Mouse (Mus musculus) liver, postnatal 0 days (tissue): ENCODE results near the gene Gm10272. TPM values are rescaled to one million over a fixed set of nuclear protein-coding genes. Genes with fewer than 3 reads are reported as not detected.

Source experiments
- ATAC-seq: fragments of 200-750 bp; cut with Nextera tagmentation; 2 replicates; pipeline ENCODE4 v1.8.0; 2017; ENCODE audit warnings: mild to moderate bottlenecking, moderate library complexity
- DNase-seq: peaks from one replicate; pipeline ENCODE4 v3.0.0-alpha.2; 2016
- H3K27ac ChIP-seq: fragments of 300-500 bp; sonication (generic); 2 replicates; pipeline ENCODE4 v1.5.1; 2014; ENCODE audit warnings: antibody characterized with exemption, moderate library complexity, mild to moderate bottlenecking, low read depth
- H3K27me3 ChIP-seq: fragments of 300-500 bp; sonication (generic); 2 replicates; pipeline ENCODE4 v1.6.1; 2014; ENCODE audit warnings: low read length, control low read depth, mixed read lengths; ENCODE audit not compliant: insufficient read depth
- H3K36me3 ChIP-seq: fragments of 300-500 bp; sonication (generic); replicated peaks from 2 replicates; pipeline ENCODE4 v1.6.1; 2014; ENCODE audit warnings: mild to moderate bottlenecking, control low read depth, low read length, moderate library complexity, mixed read lengths; ENCODE audit not compliant: insufficient read depth
- H3K4me1 ChIP-seq: fragments of 300-500 bp; sonication (generic); 2 replicates; pipeline ENCODE4 v1.6.1; 2014; ENCODE audit warnings: antibody characterized with exemption, mild to moderate bottlenecking, control low read depth; ENCODE audit not compliant: insufficient read depth
- H3K4me2 ChIP-seq: fragments of 300-500 bp; sonication (generic); 2 replicates; pipeline ENCODE4 v1.6.1; 2014; ENCODE audit warnings: low read depth, mild to moderate bottlenecking, low read length, moderate library complexity, mixed read lengths
- H3K4me3 ChIP-seq: fragments of 300-500 bp; sonication (generic); 2 replicates; pipeline ENCODE4 v1.5.1; 2014; ENCODE audit warnings: low read depth, low read length
- H3K9ac ChIP-seq: fragments of 300-500 bp; sonication (generic); replicated peaks from 2 replicates; pipeline ENCODE4 v1.6.1; 2014; ENCODE audit warnings: mild to moderate bottlenecking, moderate library complexity
- H3K9me3 ChIP-seq: fragments of 300-500 bp; sonication (generic); 2 replicates; pipeline ENCODE4 v1.6.1; 2016; ENCODE audit warnings: mild to moderate bottlenecking, control low read depth, low read length, mixed read lengths
- CTCF ChIP-seq: sonication (generic); IDR thresholded peaks from 2 replicates; pipeline ENCODE4 v1.5.1; 2016; ENCODE audit warnings: antibody characterized with exemption, low read depth
- EP300 ChIP-seq: IDR thresholded peaks from 2 replicates; pipeline ENCODE4 v1.6.1; 2016; ENCODE audit warnings: antibody characterized with exemption, low read depth, mild to moderate bottlenecking
- WGBS: fragments of 180-500 bp; shearing (Covaris S2); extraction: QIAGEN DNeasy Blood & Tissue Kit; methylation state at CpG from one replicate; pipeline ENCODE4 v1.1.7; 2014; ENCODE audit not compliant: insufficient replicate concordance; 5-methylcytosine and 5-hydroxymethylcytosine counted together
- polyA plus RNA-seq: library from polyadenylated mRNA; unstranded; fragments of >200 nt; fragmentation: Nextera tagmentation; extraction: Ambion mirVana; gene quantifications from 2 replicates; pipeline ENCODE4 v1.2.1, GENCODE M21; 2015

Gene Gm10272
- polyA plus RNA-seq, 1 experiment from 2014 or later: not detected

DNA sequence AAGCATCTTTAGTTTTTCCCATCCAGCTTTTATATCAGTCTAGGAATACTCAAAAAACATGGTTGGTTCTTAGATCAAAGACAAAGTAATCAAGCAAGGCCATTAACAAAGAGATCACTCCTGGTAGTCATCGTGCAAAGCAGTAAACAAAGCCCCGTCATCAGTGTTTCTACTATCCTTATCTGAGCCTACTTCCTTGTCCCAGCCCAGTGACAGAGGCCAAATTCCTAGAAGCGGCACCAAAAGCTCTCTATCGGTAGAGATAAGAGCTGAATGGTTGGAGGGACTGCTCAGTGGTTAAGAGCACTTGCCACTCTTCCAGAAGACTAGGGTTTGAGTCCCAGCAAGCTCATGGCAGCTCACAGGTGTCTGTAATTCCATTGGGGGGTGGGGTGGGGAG is 34.9 kb upstream of the Gm10272 start:
- peak; percentile 77 for ATAC-seq

DNA sequence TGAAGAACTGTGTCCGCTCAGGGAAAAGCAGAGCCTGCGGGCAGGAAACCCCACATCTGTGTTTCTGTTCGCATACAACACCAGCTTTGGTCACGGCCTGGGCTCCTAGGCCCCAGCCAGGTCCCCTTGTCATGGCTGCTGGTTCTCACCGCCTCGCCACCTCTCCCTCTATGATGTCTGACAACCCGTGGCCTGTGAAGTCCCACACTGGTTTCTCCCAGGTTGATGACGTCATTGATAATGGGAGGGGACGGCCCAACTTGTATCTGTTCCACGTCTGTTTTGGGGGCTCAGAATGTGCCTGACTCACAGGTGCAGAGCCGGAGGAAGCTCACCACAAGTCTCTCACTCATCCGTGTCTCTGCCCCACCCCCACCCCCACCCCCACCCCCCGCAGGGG is 32.7 kb upstream of the Gm10272 start:
- Histone ChIP-seq H3K9me3 (no peaks in the 10 kb centered on the region), H3K27me3 (peaks cover 24% of the 10 kb centered on the region), H3K4me2 (no peak overlapping the region), H3K4me3 (no peak overlapping the region), H3K4me1 (no peaks in the 10 kb centered on the region; the same call in 1 of the 2 replicates), H3K9ac (no peak overlapping the region), H3K27ac (no peak overlapping the region), H3K36me3 (no peaks in the 10 kb centered on the region)
- 53% methylated on average over 13 of the region's 13 CpGs for WGBS
- DNase-seq: no peak
- peak; percentile 29 for ATAC-seq
- TF ChIP-seq CTCF (no peak), EP300 (no peak)

More for the DNA sequence above, 34.9 kb upstream of the Gm10272 start:
- no peak overlapping the region for H3K9ac ChIP-seq
- WGBS: 21% methylated on average over 4 of the region's 4 CpGs
- no peaks in the 10 kb centered on the region for H3K4me1 ChIP-seq
- no peaks in the 10 kb centered on the region for H3K36me3 ChIP-seq
- peaks cover 4% of the 10 kb centered on the region; the same call in 1 of the 2 replicates for H3K27me3 ChIP-seq
- TF ChIP-seq EP300 (peak; percentile 61), CTCF (no peak)
- H3K4me2 ChIP-seq: no peak overlapping the region
- H3K9me3 ChIP-seq: no peaks in the 10 kb centered on the region
- H3K4me3 ChIP-seq: no peak overlapping the region
- DNase-seq: no peak
- no peak overlapping the region for H3K27ac ChIP-seq

DNA sequence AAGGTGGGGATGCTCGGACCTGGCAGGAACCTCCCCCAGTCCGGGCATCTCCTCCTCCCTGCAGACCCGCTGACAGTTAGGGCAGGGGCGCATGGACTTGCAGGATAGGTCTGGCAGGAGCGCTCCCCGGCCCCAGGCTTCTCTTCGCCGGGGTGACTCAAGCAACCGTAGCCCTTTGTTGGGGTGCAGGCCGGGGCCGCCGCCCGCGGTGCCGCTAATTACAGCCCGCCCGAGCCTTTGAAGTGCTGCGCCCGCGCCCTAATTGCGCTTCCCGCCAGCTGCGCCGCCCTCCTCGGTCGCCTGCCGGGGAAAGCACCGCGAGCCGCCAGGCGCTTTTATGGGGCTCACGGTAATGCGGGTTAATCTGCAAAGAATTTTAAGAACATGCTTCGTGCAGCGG is 28.9 kb upstream of the Gm10272 start:
- WGBS: under 1% methylated on average over 35 of the region's 35 CpGs
- DNase-seq: no peak
- Histone ChIP-seq H3K4me2 (no peak overlapping the region), H3K36me3 (no peaks in the 10 kb centered on the region), H3K9me3 (no peaks in the 10 kb centered on the region), H3K27me3 (peaks cover 32% of the 10 kb centered on the region), H3K9ac (no peak overlapping the region), H3K4me3 (peak overlapping the region; percentile 9; the same call in 1 of the 2 replicates), H3K4me1 (no peaks in the 10 kb centered on the region; the same call in 1 of the 2 replicates), H3K27ac (no peak overlapping the region)
- TF ChIP-seq CTCF (no peak), EP300 (no peak)
- no peak for ATAC-seq

DNA sequence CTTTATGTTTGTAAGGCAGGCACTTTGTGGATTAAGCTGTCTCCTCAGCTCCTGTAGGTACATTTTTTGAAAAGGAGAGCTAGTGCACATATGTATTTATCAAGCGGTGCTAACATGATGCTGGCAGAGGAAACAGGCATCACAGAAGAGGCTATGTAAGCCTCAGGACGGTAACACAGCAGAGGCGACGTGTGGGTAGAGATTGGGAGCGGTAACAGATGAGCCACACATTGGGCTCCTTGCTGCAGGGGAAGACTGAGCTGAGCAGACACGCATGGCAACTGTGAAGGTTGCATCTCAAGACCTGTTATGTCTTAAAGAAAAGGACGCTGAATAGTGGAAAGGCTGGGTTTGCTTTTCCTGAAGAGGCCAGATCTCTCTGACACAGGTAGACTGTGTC is 23.4 kb upstream of the Gm10272 start:
- TF ChIP-seq EP300: no peak
- TF ChIP-seq CTCF: no peak
- H3K9ac ChIP-seq: no peak overlapping the region
- H3K4me1 ChIP-seq: no peaks in the 10 kb centered on the region
- ATAC-seq (no peak), DNase-seq (no peak)
- H3K27ac ChIP-seq: no peak overlapping the region
- H3K36me3 ChIP-seq: no peaks in the 10 kb centered on the region
- 67% methylated on average over 7 of the region's 7 CpGs for WGBS
- H3K9me3 ChIP-seq: no peaks in the 10 kb centered on the region
- no peak overlapping the region for H3K4me2 ChIP-seq
- H3K4me3 ChIP-seq: no peak overlapping the region
- peaks cover 45% of the 10 kb centered on the region for H3K27me3 ChIP-seq

DNA sequence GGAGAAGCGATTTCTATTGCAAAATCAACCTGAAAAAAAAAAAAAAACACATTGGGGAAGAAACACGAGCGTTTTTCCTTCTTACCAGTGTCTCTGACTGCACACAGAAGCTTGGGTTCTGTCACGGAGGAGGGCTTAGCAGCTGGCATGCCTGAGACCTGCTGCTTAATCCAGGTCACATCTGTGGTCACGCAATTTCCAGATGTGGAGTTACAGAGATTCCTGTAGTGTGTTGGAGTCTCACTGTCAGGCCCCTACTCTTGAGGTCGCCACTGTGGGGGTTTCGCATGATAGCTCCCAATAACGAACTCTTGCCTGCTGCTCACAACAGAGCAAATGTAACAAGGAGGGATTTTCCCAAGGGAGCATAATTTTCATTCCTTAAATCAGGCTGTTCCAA is 22.2 kb upstream of the Gm10272 start:
- Histone ChIP-seq H3K4me1 (no peaks in the 10 kb centered on the region), H3K27me3 (peaks cover 40% of the 10 kb centered on the region), H3K4me2 (no peak overlapping the region), H3K9ac (no peak overlapping the region), H3K9me3 (no peaks in the 10 kb centered on the region), H3K4me3 (no peak overlapping the region), H3K36me3 (no peaks in the 10 kb centered on the region), H3K27ac (no peak overlapping the region)
- 32% methylated on average over 8 of the region's 8 CpGs for WGBS
- no peak for TF ChIP-seq EP300
- DNase-seq (no peak), ATAC-seq (no peak)

DNA sequence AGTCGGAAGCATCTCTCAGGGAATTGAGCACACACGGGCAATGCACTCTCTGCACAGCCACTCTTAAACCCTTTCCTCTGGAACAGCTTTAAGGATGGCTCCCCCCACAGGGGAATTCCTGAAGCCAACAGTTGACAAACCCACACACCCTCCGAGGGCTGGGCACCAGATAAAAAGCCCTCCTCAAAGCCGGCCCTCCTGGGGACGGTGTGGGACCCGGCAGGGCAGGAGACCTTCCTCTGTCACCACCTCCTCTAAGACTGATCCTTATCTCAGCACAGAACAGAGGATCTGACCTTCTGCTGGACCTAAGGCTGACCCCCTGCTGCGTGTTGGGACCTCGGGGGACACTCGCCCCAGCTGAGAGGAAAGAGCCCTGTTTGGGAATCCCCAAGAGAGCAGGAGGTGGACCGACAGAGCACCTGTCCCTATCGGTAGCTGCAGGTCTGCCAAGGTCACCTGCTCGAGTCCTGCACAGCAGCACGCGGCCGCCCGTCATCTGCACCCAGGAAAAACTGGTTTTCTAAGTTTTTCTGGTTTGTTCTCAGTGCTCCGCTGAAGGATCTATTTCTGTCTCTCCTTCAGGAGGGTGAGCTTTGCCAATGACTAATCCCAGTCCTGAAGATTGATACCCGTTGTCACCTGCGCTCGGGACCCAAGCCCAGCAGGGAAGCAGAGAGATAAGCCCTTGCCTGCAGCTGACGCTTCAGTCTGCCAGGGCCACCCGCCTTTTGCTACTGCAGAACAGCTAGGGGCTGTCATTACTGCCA is 20.3 kb upstream of the Gm10272 start, which contains the start of gene Tspear:
Tspear (plus strand) TSS at position 675 of the 770 bp plus-strand sequence.
- DNase-seq (no peak), ATAC-seq (no peak)
- no peaks in the 10 kb centered on the region for H3K9me3 ChIP-seq
- no peaks in the 10 kb centered on the region for H3K36me3 ChIP-seq
- H3K4me1 ChIP-seq: no peaks in the 10 kb centered on the region
- TF ChIP-seq CTCF (no peak), EP300 (no peak)
- H3K9ac ChIP-seq: no peak within 1 kb of the TSS
- H3K4me2 ChIP-seq: no peak within 1 kb of the TSS
- WGBS: 4% methylated on average over 22 of the region's 22 CpGs
- H3K4me3 ChIP-seq: no peak within 1 kb of the TSS
- H3K27ac ChIP-seq: no peak within 1 kb of the TSS
- peaks cover 36% of the 10 kb centered on the region for H3K27me3 ChIP-seq
